Comparison of ENCODE assay signal across 23 mouse cellular contexts in genomic region chr3:122528477-122528876, GRCm38 (mm10).
DNase-seq lines count a peak whose midpoint lies in the region; ATAC-seq and TF ChIP-seq lines count a peak whose summit lies in the region.
"Had no signal": no experiment of that assay in that cellular context is flagged by ENCODE, and none has a peak within 500 bp of the region (broad histone marks: within the 10 kb centered on the region; RNA-seq: fewer than 3 reads in every experiment).

No protein-coding gene starts in this region.

- no peaks in the 10 kb centered on the region for H3K79me2 ChIP-seq in liver, adult 2 months (ENCODE audit: control insufficient read depth, insufficient read depth, low read length)

- ATAC-seq in intestine, embryonic 16.5 days, result peak; percentile 63
- 0 out of 2 replicates have a peak, but pooled peaks have one; percentile 41 for ATAC-seq in stomach, postnatal 0 days (ENCODE audit: low FRiP score, low TSS enrichment)
- ATAC-seq: activated CD4-positive, CD25-positive, alpha-beta regulatory T cell, adult 4 months; CD4-positive, CD25-positive, alpha-beta regulatory T cell, adult 4 months; forebrain, embryonic 14.5 days; forebrain, postnatal 0 days; hindbrain, postnatal 0 days had no signal

- H3K4me2 ChIP-seq in intestine, embryonic 16.5 days (ENCODE audit: low read depth, low read length), result no peak overlapping the region
- no peak overlapping the region for H3K4me2 ChIP-seq in stomach, postnatal 0 days (replicated peaks; ENCODE audit: low read depth)
- H3K4me2 ChIP-seq: heart, embryonic 13.5 days; hindbrain, embryonic 14.5 days had no signal

- peak; percentile 19 for DNase-seq in liver, adult 2 months (ENCODE audit: extremely low read depth, low read depth, low spot score)
- DNase-seq in liver, result no peak
- DNase-seq in limb, embryonic 10.5 days (ENCODE audit: low spot score), result peak; percentile 5
- no peak for DNase-seq in stomach, postnatal 0 days (ENCODE audit: low spot score)
- DNase-seq in adrenal gland, adult 8-10 months, result no peak
- DNase-seq: adrenal gland, postnatal 10 days; adrenal gland, postnatal 36 days; cerebellum, adult 18-20 months; cerebellum, adult 9-10 months; cerebellum, postnatal 14 days; forebrain, postnatal 0 days; gastrocnemius, adult 2 months; gastrocnemius, postnatal 14 days; heart, adult 18-20 months; heart, postnatal 14 days; heart, postnatal 4 days had no signal

- 32% methylated on average over 3 of the region's 3 CpGs for WGBS in liver, adult 2 months
- WGBS in intestine, embryonic 16.5 days, result 66% methylated on average over 3 of the region's 3 CpGs
- whole genome bisulfite sequencing in limb, embryonic 10.5 days, result 90% methylated on average over 3 of the region's 3 CpGs
- 54% methylated on average over 3 of the region's 3 CpGs for WGBS in stomach, postnatal 0 days

- no peak overlapping the region for H3K4me3 ChIP-seq in liver, adult 2 months (ENCODE audit: insufficient read depth, low read depth, low read length)
- no peak overlapping the region for H3K4me3 ChIP-seq in intestine, embryonic 16.5 days (ENCODE audit: low read length)
- H3K4me3 ChIP-seq in limb, embryonic 10.5 days, result no peak overlapping the region
- H3K4me3 ChIP-seq in stomach, postnatal 0 days (ENCODE audit: low read depth, low read length), result no peak overlapping the region
- H3K4me3 ChIP-seq: gastrocnemius, adult 2 months; heart, embryonic 13.5 days had no signal

- no peaks in the 10 kb centered on the region for H3K9me3 ChIP-seq in intestine, embryonic 16.5 days (ENCODE audit: control insufficient read depth, low read length)
- H3K9me3 ChIP-seq in limb, embryonic 10.5 days (replicated peaks), result no peaks in the 10 kb centered on the region
- H3K9me3 ChIP-seq in stomach, postnatal 0 days (ENCODE audit: control insufficient read depth, low read length), result no peaks in the 10 kb centered on the region
- H3K9me3 ChIP-seq: heart, embryonic 13.5 days had no signal

- no peaks in the 10 kb centered on the region for H3K27me3 ChIP-seq in liver, adult 2 months (ENCODE audit: control insufficient read depth, insufficient read depth, low read length)
- no peaks in the 10 kb centered on the region for H3K27me3 ChIP-seq in intestine, embryonic 16.5 days (replicated peaks; ENCODE audit: control insufficient read depth, insufficient read depth, low read length)
- no peaks in the 10 kb centered on the region for H3K27me3 ChIP-seq in limb, embryonic 10.5 days (ENCODE audit: low read depth, poor library complexity, severe bottlenecking)
- H3K27me3 ChIP-seq in stomach, postnatal 0 days (ENCODE audit: control insufficient read depth, insufficient read depth, low read length), result no peaks in the 10 kb centered on the region
- H3K27me3 ChIP-seq: heart, embryonic 13.5 days had no signal

- no peak overlapping the region for H3K27ac ChIP-seq in liver, adult 2 months (replicated peaks; ENCODE audit: insufficient read depth, low read depth, low read length)
- H3K27ac ChIP-seq in intestine, embryonic 16.5 days (ENCODE audit: low read length), result no peak overlapping the region
- no peak overlapping the region for H3K27ac ChIP-seq in limb, embryonic 10.5 days
- H3K27ac ChIP-seq in stomach, postnatal 0 days (replicated peaks), result 0 out of 2 replicates have a peak overlapping the region, but pooled peaks have one; percentile 5
- H3K27ac ChIP-seq: gastrocnemius, adult 2 months; heart, embryonic 13.5 days; hindbrain, embryonic 14.5 days; hindbrain, postnatal 0 days had no signal

- TF ChIP-seq EP300 in stomach, postnatal 0 days (optimal IDR thresholded peaks at IDR 0.05), result no peak

- no peaks in the 10 kb centered on the region for H3K4me1 ChIP-seq in liver, adult 2 months (ENCODE audit: control insufficient read depth, insufficient read depth, low read length)
- no peaks in the 10 kb centered on the region for H3K4me1 ChIP-seq in intestine, embryonic 16.5 days (ENCODE audit: control insufficient read depth, insufficient read depth, low read length)
- no peaks in the 10 kb centered on the region for H3K4me1 ChIP-seq in limb, embryonic 10.5 days
- no peaks in the 10 kb centered on the region for H3K4me1 ChIP-seq in stomach, postnatal 0 days (replicated peaks; ENCODE audit: control insufficient read depth, insufficient read depth)
- H3K4me1 ChIP-seq: heart, embryonic 13.5 days had no signal

- no peak for TF ChIP-seq CTCF in liver, adult 2 months (IDR thresholded peaks at IDR 0.05; ENCODE audit: low read depth, low read length)
- no peak for TF ChIP-seq CTCF in stomach, postnatal 0 days (IDR thresholded peaks at IDR 0.05; ENCODE audit: low read depth)

- H3K9ac ChIP-seq in liver, adult 2 months (ENCODE audit: low read depth, low read length), result no peak overlapping the region
- H3K9ac ChIP-seq in intestine, embryonic 16.5 days (ENCODE audit: low read depth, low read length), result no peak overlapping the region
- H3K9ac ChIP-seq in stomach, postnatal 0 days (ENCODE audit: low read length), result no peak overlapping the region
- H3K9ac ChIP-seq: forebrain, postnatal 0 days; heart, embryonic 13.5 days; hindbrain, embryonic 14.5 days had no signal

- no peak for TF ChIP-seq POLR2A in liver, adult 2 months (IDR thresholded peaks at IDR 0.05; ENCODE audit: extremely low read depth, insufficient read depth, low read length)

- peaks cover 48% of the 10 kb centered on the region for H3K36me3 ChIP-seq in liver, adult 2 months (ENCODE audit: control insufficient read depth, insufficient read depth, low read length)
- peaks cover 6% of the 10 kb centered on the region; the same call in 1 of the 2 replicates for H3K36me3 ChIP-seq in intestine, embryonic 16.5 days (ENCODE audit: control insufficient read depth, insufficient read depth, low read length)
- peaks cover 9% of the 10 kb centered on the region; the same call in 1 of the 2 replicates for H3K36me3 ChIP-seq in limb, embryonic 10.5 days
- peaks cover 2% of the 10 kb centered on the region; the same call in 1 of the 2 replicates for H3K36me3 ChIP-seq in stomach, postnatal 0 days (ENCODE audit: control insufficient read depth, insufficient read depth, low read length)

Comparison
In these comparisons a context has a peak if more than half of its experiments do, and no peak if none do; other contexts are left out.
1. DNase-seq: peak in liver, adult 2 months (single experiment) and limb, embryonic 10.5 days (single experiment); none in liver (single experiment), stomach, postnatal 0 days (single experiment) and adrenal gland, adult 8-10 months (single experiment).